In genomic region chr6:106337829-106338228, GRCm38 (mm10) we compare ENCODE assay signal across 12 mouse cellular contexts.
"Had no signal": no experiment of that assay in that cellular context is flagged by ENCODE, and none has a peak within 500 bp of the region (broad histone marks: within the 10 kb centered on the region; RNA-seq: fewer than 3 reads in every experiment).

No protein-coding gene starts in this region.

- DNase-seq: retina, postnatal 1 day; right cerebral cortex, adult 18-20 months; right cerebral cortex, postnatal 14 days; right cerebral cortex, postnatal 25 days; right cerebral cortex, postnatal 4 days; spleen, adult 18-20 months; thymus, adult 18-20 months; thymus, adult 2 months; thymus, postnatal 14 days; thymus, postnatal 25 days; thymus, postnatal 36 days; thymus, postnatal 4 days had no signal
